Mouse (Mus musculus): ENCODE results near the gene Trip6. TPM values are rescaled to one million over a fixed set of nuclear protein-coding genes. Genes with fewer than 3 reads are reported as not detected.

Trip6 gene
- 1 to 10 TPM; 7.5 to 10.0 TPM for total RNA-seq (2023)

DNA sequence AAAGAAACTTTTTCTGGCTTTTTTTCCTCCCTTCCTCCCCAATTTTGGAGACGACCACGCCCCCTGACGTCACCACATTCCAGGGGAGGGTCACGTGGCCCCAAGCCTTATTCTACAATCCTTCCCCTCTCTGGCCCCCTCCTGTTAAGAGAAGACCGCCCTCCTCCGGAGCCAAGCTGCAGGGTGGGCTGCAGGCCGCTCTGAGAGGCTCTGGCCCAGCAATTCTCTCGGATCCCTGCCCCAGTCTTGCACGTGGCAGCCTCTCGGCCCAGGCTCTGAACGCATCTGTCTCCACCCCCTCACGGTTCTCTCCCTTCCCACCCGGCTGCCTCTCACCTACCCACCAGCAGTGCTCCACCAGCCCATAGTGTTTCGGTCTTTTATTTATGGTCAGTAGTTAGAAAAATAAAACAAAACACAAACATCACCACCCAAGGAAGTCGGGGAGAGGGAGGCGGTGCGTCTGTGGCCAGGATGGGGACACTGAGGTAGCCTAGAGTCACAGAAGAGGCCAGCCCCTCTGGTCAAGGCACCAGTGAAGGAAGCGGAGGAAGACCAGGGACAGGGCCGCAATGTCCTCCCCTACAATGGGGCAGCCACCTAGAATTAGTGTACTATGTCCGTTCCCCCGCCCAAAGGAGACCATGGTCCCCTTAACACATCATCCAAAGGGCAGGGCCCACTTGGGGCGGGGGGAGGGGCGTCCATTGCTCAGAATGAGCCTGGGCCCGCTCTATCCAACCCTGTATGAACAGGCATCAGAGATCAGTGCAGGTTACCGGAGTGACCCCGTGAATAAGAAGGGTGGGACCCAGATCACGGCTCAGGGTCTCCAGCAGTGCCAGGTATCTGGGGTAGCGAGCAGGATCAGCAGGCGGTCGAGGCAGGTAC, at the start of gene Trip6:
Trip6 (minus strand) TSS at position 212 of the 891 bp plus-strand sequence.

DNA sequence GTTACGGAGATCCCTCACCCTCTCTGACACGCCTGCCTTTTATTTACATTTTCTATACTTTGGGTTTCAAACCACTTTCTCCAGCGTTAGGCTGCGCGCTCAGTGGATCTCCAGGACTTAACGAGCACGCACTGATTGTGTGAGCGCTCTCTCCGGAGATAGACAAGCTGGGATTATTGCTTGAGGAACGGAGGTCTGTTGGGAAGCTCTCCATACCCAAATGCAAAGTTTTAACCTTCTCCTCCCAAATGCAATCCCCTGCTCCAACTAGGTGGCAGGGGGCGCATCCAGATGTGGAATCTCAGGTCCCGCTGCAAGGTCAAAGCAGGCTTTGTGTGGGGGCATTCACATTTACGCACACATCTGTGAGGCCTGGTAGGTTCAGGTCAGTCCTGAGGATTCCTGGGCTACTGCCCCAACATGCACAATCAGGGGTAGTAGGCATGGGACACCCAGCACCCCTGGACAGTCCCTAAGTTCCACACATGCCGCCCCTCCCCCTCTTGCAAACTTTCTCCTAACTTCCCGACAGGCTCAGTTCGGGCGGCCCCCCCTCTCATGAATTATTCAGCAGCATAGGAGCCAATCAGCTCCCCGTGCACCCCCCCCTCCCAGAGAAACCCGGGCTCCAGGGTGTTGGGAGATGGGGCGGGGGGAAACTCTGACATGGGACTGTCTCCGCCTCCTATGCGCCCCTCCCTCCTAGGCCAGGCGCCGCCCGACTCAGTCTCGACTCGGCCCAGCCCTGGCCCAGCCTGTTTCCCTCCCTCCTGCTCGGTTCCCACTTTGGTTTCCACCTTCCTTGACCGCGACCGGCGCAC, 35.4 kb upstream of the Trip6 start, which contains the start of gene Ephb4:
Ephb4 (plus strand) TSS at position 726 of the 821 bp plus-strand sequence.

DNA sequence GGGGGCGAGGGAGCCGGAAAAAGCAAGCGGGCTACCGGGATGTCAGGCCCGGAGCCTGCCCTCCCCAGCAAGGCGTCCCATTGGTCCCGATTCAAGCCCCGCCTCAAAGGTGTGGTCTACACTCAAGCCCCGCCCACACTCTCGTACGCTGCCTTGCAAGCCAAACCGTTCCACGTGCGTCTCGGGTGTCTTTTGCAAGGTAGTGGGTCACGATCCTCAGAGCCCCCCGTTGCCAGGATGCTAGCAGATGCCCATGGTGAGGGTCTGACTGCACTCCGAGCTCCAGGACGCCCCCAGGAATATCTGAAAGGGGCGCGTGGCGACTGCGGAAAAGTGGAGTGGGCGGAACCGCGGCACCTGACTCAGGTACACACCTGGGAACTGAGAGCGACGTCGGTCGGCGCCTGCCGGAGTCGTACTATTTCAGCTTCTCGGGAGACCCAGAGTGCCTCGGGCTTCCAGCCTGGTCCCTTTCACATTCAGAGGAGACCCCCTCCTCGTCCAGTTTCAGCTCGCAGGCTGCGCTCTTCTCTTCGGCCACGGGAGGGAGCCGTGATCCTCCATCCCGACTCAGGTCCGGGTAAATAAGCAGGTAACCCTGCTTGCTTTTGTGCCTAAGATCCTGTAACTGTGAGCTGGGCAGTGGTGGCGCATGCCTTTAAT, 19.4 kb upstream of the Trip6 start, which contains the start of gene Slc12a9:
Slc12a9 (minus strand) TSS at position 86 of the 663 bp plus-strand sequence.

DNA sequence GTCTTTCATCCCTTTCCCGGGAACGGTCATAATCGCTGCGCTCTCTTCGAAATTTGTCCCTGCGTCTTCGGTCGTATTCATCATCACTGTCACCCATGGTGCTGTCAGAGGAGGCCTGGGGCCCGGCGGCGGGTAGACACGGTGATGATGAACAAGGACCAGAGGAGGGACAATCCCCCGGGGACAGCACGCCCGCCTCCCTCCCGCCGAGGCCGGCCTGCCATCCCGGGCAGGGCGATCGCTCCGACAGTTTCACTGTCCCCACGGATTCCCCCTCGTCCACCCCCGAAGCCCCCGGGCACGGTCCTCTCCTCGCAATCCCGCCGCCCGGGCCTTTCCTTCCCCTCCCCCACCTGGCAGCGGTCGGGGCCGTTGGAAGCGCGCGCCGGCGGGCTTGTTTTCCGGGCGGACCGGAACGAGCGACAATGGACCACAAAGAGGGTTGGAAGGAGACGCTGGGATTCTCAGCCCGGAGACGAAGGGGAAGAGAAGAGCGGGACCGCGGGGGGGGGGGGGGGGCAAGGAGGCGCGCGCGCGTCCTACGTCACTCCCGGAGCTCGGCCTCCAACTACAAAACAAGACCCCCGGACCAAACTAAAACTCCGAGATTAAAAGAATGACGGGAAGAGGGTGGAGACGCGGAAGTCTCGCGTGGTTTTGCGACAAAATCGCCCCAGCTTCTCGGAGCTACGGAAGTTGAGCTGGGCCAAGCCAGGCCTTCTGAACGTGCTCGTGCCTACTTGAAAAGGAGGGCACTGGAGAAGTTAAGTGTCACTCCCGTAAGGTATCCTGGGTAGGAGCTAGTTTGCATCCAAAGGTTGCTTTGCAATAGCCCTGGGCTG, 6.9 kb downstream of the Trip6 start, which contains the start of gene Srrt:
Srrt (minus strand) TSS at position 604 of the 842 bp plus-strand sequence.

DNA sequence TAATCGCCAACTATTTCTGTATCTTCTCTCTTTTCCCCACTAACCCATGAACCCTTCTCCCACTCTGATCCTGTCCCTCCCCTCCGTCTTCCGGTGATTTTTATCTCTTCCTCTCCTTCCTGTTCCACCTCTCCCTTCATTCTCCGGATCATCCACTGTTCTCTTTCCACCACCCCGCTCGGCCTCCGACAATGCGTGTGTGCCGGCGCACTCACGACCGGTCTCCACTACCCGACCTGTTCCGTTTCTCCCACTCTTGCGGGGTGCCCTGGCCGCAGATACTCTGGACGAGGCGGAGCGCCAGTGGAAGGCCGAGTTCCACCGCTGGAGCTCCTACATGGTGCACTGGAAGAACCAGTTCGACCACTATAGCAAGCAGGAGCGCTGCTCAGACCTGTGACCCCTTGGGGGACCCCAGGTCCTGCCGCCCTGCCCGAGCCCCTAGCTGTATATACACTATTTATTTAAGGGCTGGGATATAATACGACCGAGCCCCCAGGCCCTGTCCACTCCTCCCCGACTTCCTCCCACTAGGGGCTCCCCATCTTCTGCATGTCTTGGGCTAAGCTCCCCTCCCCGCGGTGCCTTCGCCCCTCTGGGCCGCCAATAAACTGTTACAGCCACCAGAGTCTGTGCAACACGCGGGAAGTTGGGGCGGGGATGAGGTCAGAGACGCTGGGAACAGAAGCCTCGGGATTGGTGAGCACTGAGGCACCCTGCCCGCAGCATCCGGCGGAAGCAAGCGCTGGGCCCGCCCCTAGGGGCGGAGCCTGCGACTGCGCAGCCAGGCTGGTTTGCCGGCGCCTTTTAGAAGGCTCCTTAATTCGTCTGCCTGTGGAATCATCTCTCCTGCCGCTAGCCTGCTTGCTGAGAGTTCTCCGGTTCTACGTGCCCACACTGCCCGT, 20.1 kb downstream of the Trip6 start, which contains the start of gene Ufsp1:
Ufsp1 (plus strand) TSS at position 791 of the 905 bp plus-strand sequence.

DNA sequence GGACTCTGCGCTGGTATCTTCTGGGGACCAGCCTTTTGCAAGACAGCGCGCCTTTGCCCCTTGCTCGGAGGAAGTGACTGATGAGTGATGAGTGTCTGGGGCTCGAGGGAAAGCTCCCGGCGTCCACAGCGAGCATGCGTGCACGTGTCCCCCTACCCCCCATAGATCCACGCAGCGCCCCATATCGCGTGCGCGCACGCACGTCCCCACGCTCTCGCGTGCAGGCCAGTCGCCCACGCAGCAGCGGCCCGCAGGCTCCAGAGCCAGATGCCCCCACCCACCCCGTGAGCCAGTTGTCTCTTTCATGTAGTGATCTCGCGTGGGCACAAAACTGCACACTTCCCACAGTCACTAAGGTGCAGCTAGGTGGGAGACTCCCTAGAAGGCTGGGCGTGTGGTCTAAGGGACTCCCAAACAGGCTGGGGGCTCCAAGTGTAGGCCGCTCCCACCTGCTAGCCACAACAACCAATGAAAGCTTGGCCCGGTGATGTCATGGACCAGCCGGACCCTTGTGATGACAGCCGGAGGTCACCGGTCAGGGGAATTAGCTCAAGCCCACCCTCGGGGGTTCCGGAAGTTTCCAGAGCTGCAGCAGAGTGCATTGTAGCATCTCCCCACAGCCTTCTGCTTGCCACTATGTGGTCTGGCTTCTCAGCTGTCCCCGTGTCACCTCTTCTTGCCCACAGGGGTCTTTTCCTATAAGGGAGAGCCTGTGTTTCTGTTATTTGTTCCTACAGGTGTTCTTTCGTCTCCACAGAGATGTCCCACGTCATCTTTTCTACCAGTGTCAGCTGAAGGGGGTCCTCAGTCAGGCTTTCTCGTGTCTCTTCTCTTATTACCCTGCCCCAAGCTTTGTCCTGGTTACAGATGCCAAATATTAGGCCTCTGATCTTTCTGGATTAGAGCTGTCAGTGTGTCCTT, 26.9 kb downstream of the Trip6 start, which contains the start of gene Ache:
Ache (plus strand) TSS at position 488 of the 921 bp plus-strand sequence.

Other genes with a start within 250 kb of the Trip6 start
- gene Serpine1, start 242.1 kb downstream of the Trip6 start, total RNA-seq (2023): not detected
- 10 to 100 TPM; 39.4 to 43.5 TPM for gene Trim56, start 198.2 kb downstream of the Trip6 start, total RNA-seq (2023)
- not detected for gene Muc3, start 165.1 kb downstream of the Trip6 start, total RNA-seq (2023)
- 1 to 10 TPM; 1.3 to 2.1 TPM for gene Muc3a, start 102.0 kb downstream of the Trip6 start, total RNA-seq (2023)
- 1 to 10 TPM; 2.9 to 9.9 TPM for gene Ache, start 26.9 kb downstream of the Trip6 start, total RNA-seq (2023)
- 1 to 10 TPM; 3.0 to 3.9 TPM for gene Ufsp1, start 19.8 kb downstream of the Trip6 start, total RNA-seq (2023)
- gene Srrt, start 6.7 kb downstream of the Trip6 start, total RNA-seq (2023): 100 to 1,000 TPM; 207 to 230 TPM
- 10 to 100 TPM; 36.7 to 37.4 TPM for gene Slc12a9, start 19.2 kb upstream of the Trip6 start, total RNA-seq (2023)
- under 1 TPM; 0.13 to 0.20 TPM for gene Ephb4, start 35.7 kb upstream of the Trip6 start, total RNA-seq (2023)
- gene Zan, start 162.7 kb upstream of the Trip6 start, total RNA-seq (2023): under 1 TPM; 0.07 to 0.18 TPM
- gene Pop7, start 188.1 kb upstream of the Trip6 start, total RNA-seq (2023): 10 to 100 TPM; 13.8 to 20.5 TPM
- 10 to 100 TPM; 45.4 to 47.4 TPM for gene Gigyf1, start 204.1 kb upstream of the Trip6 start, total RNA-seq (2023)
- gene Epo, start 218.8 kb upstream of the Trip6 start, total RNA-seq (2023): not detected
- 100 to 1,000 TPM; 919 to 975 TPM for gene Gnb2, start 219.1 kb upstream of the Trip6 start, total RNA-seq (2023)
- not detected for gene Actl6b, start 239.1 kb upstream of the Trip6 start, total RNA-seq (2023)